Mouse (Mus musculus): ENCODE measurements around the gene Shmt1. TPM values are rescaled to one million over a fixed set of nuclear protein-coding genes. Genes with fewer than 3 reads are reported as not detected.

Gene Shmt1
- polyA plus RNA-seq, 1 experiment = 2.5 TPM

DNA sequence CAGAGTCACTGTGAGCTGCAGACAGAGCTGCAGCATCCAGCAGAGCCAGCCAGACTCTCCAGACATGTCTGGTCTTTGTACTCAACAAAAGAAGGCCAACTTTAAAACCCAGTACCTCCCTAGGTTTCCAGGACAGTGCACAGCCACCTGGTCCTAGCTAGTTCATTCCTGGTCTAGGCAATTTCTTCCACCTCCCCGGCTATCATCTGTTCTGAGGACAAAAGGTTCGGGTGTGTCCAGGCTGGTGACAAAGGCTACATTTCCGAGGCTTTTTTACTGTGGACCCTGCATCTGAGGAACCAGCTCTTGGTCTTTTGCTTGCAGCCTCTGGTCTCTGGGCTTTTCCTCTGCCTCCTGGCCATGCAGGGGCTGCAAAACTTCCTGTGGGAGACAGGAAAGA, 71.2 kb downstream of the Shmt1 start:
- H3K4me3 ChIP-seq (ENCODE audit: insufficient read depth, low read length) = no peak overlapping the region
- no peak for TF ChIP-seq POLR2A (IDR thresholded peaks at IDR 0.05; ENCODE audit: extremely low read depth, insufficient read depth, low read length)
- TF ChIP-seq CTCF (IDR thresholded peaks at IDR 0.05; ENCODE audit: extremely low read depth, insufficient read depth, low read length) = no peak
- H3K27ac ChIP-seq (ENCODE audit: insufficient read depth, low read length) = no peak overlapping the region

More for the DNA sequence above, 71.2 kb downstream of the Shmt1 start:
- no peaks in the 10 kb centered on the region for H3K4me1 ChIP-seq (ENCODE audit: control insufficient read depth, insufficient read depth, low read length)

Other genes with a start within 250 kb of the Shmt1 start
- gene Llgl1, start 112.0 kb downstream of the Shmt1 start, polyA plus RNA-seq (2012; rRNA removed) = 58.3 and 60.4 TPM in 2 replicates
- gene Flii, start 84.5 kb downstream of the Shmt1 start, polyA plus RNA-seq (2012; rRNA removed) = 115 and 122 TPM in 2 replicates
- gene Mief2, start 83.3 kb downstream of the Shmt1 start, polyA plus RNA-seq (2012; rRNA removed) = 23.7 and 27.7 TPM in 2 replicates
- 5.8 TPM in 2 replicates for gene Top3a, start 34.4 kb downstream of the Shmt1 start, polyA plus RNA-seq (2012; rRNA removed)
- gene Smcr8, start 34.2 kb downstream of the Shmt1 start, polyA plus RNA-seq (2012; rRNA removed) = 12.0 and 12.8 TPM in 2 replicates
- gene Dhrs7b, start 18.9 kb upstream of the Shmt1 start, polyA plus RNA-seq (2012; rRNA removed) = 19.1 and 20.6 TPM in 2 replicates
- gene Tmem11, start 67.6 kb upstream of the Shmt1 start, polyA plus RNA-seq (2012; rRNA removed) = 46.0 and 46.6 TPM in 2 replicates
- 11.3 and 12.4 TPM in 2 replicates for gene Natd1, start 103.0 kb upstream of the Shmt1 start, polyA plus RNA-seq (2012; rRNA removed)
- gene Map2k3, start 120.3 kb upstream of the Shmt1 start, polyA plus RNA-seq (2012; rRNA removed) = 16.0 and 17.1 TPM in 2 replicates
- 11.6 and 12.8 TPM in 2 replicates for gene Kcnj12, start 210.8 kb upstream of the Shmt1 start, polyA plus RNA-seq (2012; rRNA removed)